Mouse (Mus musculus) liver, embryonic 12.5 days (tissue): ENCODE measurements around the gene Coq10a. TPM values are rescaled to one million over a fixed set of nuclear protein-coding genes. Genes with fewer than 3 reads are reported as not detected.

Source experiments
- ATAC-seq: fragments of 200-750 bp; cut with Nextera tagmentation; 2 replicates; pipeline ENCODE4 v1.8.0; 2017; ENCODE audit warnings: moderate number of reproducible peaks, mild to moderate bottlenecking, moderate library complexity
- H3K27ac ChIP-seq: fragments of 300-500 bp; sonication (generic); 2 replicates; pipeline ENCODE4 v1.5.1; 2016; ENCODE audit warnings: mild to moderate bottlenecking
- H3K27me3 ChIP-seq: fragments of 300-500 bp; sonication (generic); replicated peaks from 2 replicates; pipeline ENCODE4 v1.6.1; 2016; ENCODE audit warnings: mild to moderate bottlenecking, moderate library complexity
- H3K36me3 ChIP-seq: fragments of 300-500 bp; sonication (generic); 2 replicates; pipeline ENCODE4 v1.6.1; 2016; ENCODE audit warnings: mild to moderate bottlenecking, moderate library complexity
- H3K4me1 ChIP-seq: fragments of 300-500 bp; sonication (generic); 2 replicates; pipeline ENCODE4 v1.6.1; 2016
- H3K4me2 ChIP-seq: fragments of 300-500 bp; sonication (generic); 2 replicates; pipeline ENCODE4 v1.6.1; 2016; ENCODE audit warnings: mild to moderate bottlenecking, moderate library complexity
- H3K4me3 ChIP-seq: fragments of 300-500 bp; sonication (generic); 2 replicates; pipeline ENCODE4 v1.5.1; 2016; ENCODE audit warnings: mild to moderate bottlenecking, moderate library complexity
- H3K9ac ChIP-seq: fragments of 300-500 bp; sonication (generic); 2 replicates; pipeline ENCODE4 v1.6.1; 2016; ENCODE audit warnings: mild to moderate bottlenecking, moderate library complexity
- H3K9me3 ChIP-seq: fragments of 300-500 bp; sonication (generic); replicated peaks from 2 replicates; pipeline ENCODE4 v1.6.1; 2016; ENCODE audit warnings: mild to moderate bottlenecking, moderate library complexity
- WGBS: fragments of 180-500 bp; shearing (Covaris S2); methylation state at CpG from one replicate; pipeline ENCODE4 v1.1.7; 2016; ENCODE audit not compliant: insufficient replicate concordance; 5-methylcytosine and 5-hydroxymethylcytosine counted together
- polyA plus RNA-seq: library from polyadenylated mRNA; unstranded; fragments of >200 nt; fragmentation: Nextera tagmentation; extraction: Ambion mirVana; gene quantifications from 2 replicates; pipeline ENCODE4 v1.2.1, GENCODE M21; 2016

Coq10a gene
- polyA plus RNA-seq: 8.7 and 8.9 TPM in 2 replicates

DNA sequence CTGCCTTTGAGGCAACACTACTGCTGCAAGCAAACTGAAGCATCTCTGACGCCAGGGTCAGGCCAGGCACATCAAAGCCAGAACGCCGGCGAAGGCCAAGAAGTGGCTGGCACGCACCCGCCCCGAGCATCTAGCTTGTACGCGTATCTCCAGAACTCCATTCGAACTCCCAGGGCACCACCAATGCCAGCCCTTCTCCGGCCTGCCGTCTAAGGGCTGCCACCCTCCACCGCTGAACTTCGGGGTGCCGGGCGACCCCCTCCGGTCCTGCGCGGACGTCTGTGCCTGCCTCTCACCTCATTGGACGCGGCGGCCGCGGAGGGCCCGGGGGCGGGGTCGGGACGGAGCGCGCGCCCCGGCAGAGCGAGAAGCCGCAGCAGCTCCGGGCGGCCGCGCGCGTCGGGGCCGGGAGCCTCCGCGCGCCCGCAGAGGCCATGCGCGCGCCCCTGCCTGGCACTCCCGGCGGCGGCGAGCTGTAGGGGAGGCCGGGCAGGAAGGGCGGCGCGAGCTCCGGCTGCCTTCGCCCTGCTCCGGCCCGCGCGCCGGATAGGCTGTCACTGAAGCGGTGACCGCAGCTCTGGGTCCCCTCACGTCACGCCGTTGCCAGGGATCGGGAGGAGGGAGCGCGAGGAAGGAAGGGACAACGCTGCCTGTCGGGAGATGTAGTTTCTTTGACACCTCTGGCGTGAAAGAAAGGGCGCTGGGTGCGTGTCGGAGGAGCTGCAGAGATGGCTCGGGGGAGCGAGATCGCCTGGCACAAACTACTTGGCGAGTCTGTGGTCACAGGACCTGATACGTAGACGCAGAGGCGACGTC is at the start of gene Coq10a:
Gene Coq10a, minus strand, starts transcription at position 596 of the 816 bp plus-strand sequence.
- ATAC-seq: peak; percentile 89
- H3K27me3 ChIP-seq: no peaks in the 10 kb centered on the region
- H3K27ac ChIP-seq: peak within 1 kb of the TSS; percentile 90
- H3K9me3 ChIP-seq: no peaks in the 10 kb centered on the region
- H3K4me3 ChIP-seq: peak within 1 kb of the TSS; percentile 76
- H3K4me2 ChIP-seq: peak within 1 kb of the TSS; percentile 96
- peaks cover 24% of the 10 kb centered on the region for H3K36me3 ChIP-seq
- peaks cover 47% of the 10 kb centered on the region for H3K4me1 ChIP-seq
- peak within 1 kb of the TSS; percentile 81 for H3K9ac ChIP-seq
- 2% methylated on average over 86 of the region's 87 CpGs for WGBS

DNA sequence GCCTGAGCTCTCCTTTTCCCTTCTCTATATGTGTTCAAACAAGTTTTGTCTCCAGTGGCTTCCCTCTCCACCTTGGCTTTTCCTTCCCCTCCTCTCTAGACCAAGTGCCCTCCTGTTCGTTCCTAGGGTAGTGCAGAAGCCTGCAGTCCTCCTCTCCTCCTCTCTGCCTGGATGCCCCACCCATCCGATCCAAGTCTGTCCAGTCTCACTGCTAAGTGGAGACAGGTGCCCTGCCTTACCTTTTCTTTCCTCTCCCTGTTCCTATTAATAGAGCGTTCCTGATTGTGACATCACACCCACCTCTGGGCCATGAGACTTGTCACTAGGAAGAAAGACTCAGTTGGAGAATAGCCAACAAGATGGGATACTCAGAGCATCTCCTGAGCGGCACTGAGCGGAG is 46.1 kb upstream of the Coq10a start:
- ATAC-seq: no peak
- Histone ChIP-seq H3K4me1 (peaks cover 51% of the 10 kb centered on the region), H3K9ac (no peak overlapping the region), H3K27ac (no peak overlapping the region), H3K27me3 (no peaks in the 10 kb centered on the region), H3K4me2 (no peak overlapping the region), H3K36me3 (peaks cover 62% of the 10 kb centered on the region), H3K9me3 (no peaks in the 10 kb centered on the region), H3K4me3 (no peak overlapping the region)
- 81% methylated on average over 5 of the region's 5 CpGs for WGBS

DNA sequence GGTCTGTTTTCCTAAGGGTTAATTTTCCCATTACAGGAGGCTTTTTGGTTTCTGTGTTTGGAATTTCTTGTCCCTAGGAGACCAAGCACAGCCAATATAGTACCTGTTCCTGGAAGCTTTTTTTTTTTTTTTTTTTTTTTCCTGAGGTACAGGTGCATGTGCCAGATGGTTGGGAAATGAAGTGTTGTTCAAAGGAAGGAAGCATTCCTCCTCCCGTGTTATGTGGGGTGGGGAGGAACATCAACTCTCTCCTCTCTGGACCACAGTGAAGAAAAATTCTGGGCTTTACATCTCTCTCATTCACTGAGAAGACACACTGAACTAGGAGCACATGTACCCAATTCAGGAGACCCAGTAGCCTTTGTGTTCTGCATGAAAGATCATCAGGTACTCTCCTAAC is 44.3 kb upstream of the Coq10a start:
- Histone ChIP-seq H3K9me3 (no peaks in the 10 kb centered on the region), H3K4me1 (peaks cover 63% of the 10 kb centered on the region), H3K4me2 (peak overlapping the region; percentile 97), H3K36me3 (peaks cover 49% of the 10 kb centered on the region), H3K27ac (peak overlapping the region; percentile 28; the same call in 1 of the 2 replicates), H3K9ac (0 out of 2 replicates have a peak overlapping the region, but pooled peaks have one; percentile 95), H3K27me3 (no peaks in the 10 kb centered on the region), H3K4me3 (peak overlapping the region; percentile 98; the same call in 1 of the 2 replicates)
- ATAC-seq: no peak
- 57% methylated on average over 1 of the region's 1 CpGs for WGBS

DNA sequence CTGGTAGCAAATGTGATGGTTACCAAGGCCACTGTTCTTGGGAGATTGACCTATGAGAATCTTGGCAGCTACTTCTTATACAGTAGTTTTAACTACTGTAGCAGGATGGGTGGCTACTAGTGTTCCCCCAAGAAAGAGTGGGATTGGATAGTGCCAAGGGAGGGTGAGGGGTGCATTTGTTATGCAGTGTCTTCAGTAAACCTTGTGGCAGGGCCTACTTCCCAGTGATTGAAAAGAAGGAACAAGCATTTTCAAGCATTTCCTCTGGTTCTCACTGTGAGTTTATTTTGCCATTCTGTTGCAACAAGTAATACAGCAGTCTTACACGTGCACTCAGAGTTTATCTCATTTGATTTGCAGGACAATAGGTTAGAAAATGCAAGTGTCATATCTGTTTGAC is 43.8 kb upstream of the Coq10a start:
- Histone ChIP-seq H3K27me3 (no peaks in the 10 kb centered on the region), H3K9me3 (no peaks in the 10 kb centered on the region), H3K36me3 (peaks cover 48% of the 10 kb centered on the region), H3K4me1 (peaks cover 68% of the 10 kb centered on the region), H3K4me2 (peak overlapping the region; percentile 97), H3K4me3 (peak overlapping the region; percentile 98), H3K9ac (peak overlapping the region; percentile 95), H3K27ac (peak overlapping the region; percentile 28; the same call in 1 of the 2 replicates)
- WGBS: 14% methylated on average over 1 of the region's 1 CpGs
- no peak for ATAC-seq

DNA sequence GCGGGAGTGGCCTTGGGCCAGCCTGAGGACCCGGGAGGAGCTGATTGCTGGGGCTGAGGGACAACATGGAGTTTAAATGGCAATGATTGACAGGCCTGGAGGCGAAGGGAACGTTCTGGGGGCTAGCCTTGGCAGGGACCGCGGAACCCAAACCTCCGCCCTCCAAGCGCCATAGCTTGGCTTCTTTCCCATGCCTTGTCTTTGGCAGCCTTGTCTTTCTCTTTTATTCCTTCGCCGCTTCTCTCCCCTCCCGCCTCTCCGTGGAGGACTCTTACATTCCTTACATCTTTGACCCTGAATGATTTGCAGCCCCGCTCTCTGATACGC is 43.2 kb upstream of the Coq10a start:
- 3% methylated on average over 14 of the region's 14 CpGs for WGBS
- no peak for ATAC-seq
- H3K27ac ChIP-seq: peak overlapping the region; percentile 88
- no peaks in the 10 kb centered on the region for H3K27me3 ChIP-seq
- H3K36me3 ChIP-seq: peaks cover 46% of the 10 kb centered on the region
- no peaks in the 10 kb centered on the region for H3K9me3 ChIP-seq
- peak overlapping the region; percentile 95 for H3K9ac ChIP-seq
- peak overlapping the region; percentile 97 for H3K4me2 ChIP-seq
- H3K4me3 ChIP-seq: peak overlapping the region; percentile 98
- H3K4me1 ChIP-seq: peaks cover 68% of the 10 kb centered on the region

DNA sequence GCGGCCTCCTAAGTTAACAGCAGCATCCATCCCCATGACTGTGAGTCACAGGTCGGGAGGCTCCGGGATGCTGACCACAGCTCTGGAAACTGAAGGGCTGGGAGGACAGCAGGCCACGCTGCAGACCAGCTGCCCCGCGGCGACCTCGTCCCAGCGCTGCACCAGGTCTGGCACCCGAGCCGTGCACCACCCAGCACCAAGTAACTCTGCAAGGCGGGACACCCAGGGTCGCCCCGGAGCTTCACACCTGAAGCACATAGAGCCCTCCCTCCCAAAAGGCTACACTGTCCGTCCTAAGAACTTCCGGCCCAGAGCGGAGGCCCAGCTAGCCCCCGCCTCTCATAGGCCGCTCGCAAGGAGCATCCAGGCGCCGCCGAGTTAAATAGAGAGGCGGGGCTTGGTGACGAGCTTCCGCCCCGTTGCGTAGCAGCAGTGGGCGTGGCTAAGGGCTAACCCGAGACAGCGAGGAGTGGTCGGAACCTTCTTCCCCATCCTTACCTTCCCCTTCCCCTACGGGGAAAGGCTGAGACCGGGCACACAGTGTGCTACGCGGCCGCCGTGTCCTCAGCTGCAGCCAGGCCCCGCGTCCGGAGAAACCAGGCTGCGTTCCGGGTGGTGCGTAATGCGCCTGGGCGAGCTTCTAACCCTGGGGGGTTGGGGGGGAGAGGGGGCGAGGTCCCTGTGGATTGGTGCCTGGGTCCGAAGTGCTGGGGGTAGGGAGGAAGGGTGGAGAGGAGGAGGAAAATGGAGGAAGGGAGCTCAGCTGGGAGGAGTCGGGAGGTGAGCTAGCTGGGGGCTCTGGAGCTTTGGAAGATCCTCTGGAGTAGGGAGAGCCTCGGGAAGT is 42.6 kb upstream of the Coq10a start, which contains the start of the genes Nabp2 and Rnf41:
Gene Nabp2, minus strand, starts transcription at position 282 of the 844 bp plus-strand sequence.
Gene Rnf41, plus strand, starts transcription at position 447 of the 844 bp plus-strand sequence.
- peak within 1 kb of the TSS; percentile 88 for H3K27ac ChIP-seq
- WGBS: under 1% methylated on average over 50 of the region's 50 CpGs
- no peaks in the 10 kb centered on the region for H3K9me3 ChIP-seq
- H3K27me3 ChIP-seq: no peaks in the 10 kb centered on the region
- H3K4me1 ChIP-seq: peaks cover 68% of the 10 kb centered on the region
- H3K4me2 ChIP-seq: peak within 1 kb of the TSS; percentile 97
- ATAC-seq: peak; percentile 85
- peak within 1 kb of the TSS; percentile 95 for H3K9ac ChIP-seq
- H3K36me3 ChIP-seq: peaks cover 46% of the 10 kb centered on the region
- H3K4me3 ChIP-seq: peak within 1 kb of the TSS; percentile 98

DNA sequence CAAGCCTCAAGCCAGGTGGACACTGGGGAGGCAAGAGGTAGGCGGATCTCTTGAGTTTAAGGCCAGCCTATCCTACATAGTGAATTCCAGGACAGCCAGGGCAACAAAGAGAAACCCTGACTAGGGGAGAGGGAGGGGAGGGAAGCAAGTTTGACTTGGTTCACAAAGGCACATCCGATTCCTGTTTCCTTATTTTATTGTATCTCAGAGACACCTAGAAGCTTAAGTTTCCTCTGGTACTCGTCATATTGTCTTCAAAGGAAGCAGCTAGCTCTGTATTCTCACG is 41.7 kb upstream of the Coq10a start:
- 26% methylated on average over 4 of the region's 4 CpGs for WGBS
- Histone ChIP-seq H3K9me3 (no peaks in the 10 kb centered on the region), H3K4me2 (peak overlapping the region; percentile 97), H3K27me3 (no peaks in the 10 kb centered on the region), H3K4me3 (peak overlapping the region; percentile 98), H3K27ac (peak overlapping the region; percentile 88), H3K4me1 (peaks cover 61% of the 10 kb centered on the region), H3K9ac (peak overlapping the region; percentile 95), H3K36me3 (peaks cover 46% of the 10 kb centered on the region)
- ATAC-seq: no peak

DNA sequence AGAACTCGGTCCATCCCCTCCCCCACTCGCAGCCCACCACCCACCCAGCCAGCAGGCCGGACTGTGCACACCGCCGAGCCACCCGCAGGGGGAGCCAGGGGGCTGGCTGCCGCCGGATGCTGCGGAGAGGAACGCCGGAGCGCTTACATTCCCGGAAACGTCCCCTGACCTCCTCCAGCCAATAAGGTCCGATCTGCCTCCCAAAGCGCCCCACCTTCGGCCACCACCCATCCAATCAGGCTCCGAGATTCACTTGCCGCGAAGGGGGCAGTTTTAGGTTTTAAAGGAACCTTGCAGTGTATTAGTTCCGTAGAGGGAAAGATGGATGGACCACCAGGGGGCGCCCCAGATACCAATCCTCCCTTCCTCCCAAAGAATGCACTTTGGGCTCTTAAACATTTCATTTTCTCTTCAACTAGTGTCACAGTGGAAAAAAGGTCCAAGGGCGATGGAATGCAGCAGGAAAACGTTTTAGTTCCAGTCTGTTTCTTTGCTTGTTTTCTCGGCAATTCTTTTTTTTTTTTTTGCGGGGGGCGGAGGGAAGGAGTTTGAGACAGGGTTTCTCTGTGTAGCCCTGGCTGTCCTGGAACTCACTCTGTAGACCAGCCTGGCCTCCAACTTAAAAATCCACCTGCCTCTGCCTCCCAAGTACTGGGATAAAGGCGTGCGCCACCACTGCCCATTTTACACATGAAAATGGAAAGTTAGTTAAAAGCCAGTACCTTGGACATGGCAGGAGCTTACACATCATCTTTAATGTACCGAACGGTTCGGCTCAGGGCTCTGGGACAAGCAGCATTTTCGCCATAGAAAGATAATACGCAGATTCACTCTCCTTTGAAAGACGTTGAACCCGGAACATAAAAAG is 41.1 kb upstream of the Coq10a start:
- peak overlapping the region; percentile 98 for H3K4me3 ChIP-seq
- H3K27ac ChIP-seq: peak overlapping the region; percentile 88
- no peaks in the 10 kb centered on the region for H3K9me3 ChIP-seq
- 7% methylated on average over 36 of the region's 36 CpGs for WGBS
- no peaks in the 10 kb centered on the region for H3K27me3 ChIP-seq
- peaks cover 43% of the 10 kb centered on the region for H3K36me3 ChIP-seq
- ATAC-seq: peak; percentile 87
- peak overlapping the region; percentile 97 for H3K4me2 ChIP-seq
- H3K4me1 ChIP-seq: peaks cover 57% of the 10 kb centered on the region
- peak overlapping the region; percentile 95 for H3K9ac ChIP-seq

DNA sequence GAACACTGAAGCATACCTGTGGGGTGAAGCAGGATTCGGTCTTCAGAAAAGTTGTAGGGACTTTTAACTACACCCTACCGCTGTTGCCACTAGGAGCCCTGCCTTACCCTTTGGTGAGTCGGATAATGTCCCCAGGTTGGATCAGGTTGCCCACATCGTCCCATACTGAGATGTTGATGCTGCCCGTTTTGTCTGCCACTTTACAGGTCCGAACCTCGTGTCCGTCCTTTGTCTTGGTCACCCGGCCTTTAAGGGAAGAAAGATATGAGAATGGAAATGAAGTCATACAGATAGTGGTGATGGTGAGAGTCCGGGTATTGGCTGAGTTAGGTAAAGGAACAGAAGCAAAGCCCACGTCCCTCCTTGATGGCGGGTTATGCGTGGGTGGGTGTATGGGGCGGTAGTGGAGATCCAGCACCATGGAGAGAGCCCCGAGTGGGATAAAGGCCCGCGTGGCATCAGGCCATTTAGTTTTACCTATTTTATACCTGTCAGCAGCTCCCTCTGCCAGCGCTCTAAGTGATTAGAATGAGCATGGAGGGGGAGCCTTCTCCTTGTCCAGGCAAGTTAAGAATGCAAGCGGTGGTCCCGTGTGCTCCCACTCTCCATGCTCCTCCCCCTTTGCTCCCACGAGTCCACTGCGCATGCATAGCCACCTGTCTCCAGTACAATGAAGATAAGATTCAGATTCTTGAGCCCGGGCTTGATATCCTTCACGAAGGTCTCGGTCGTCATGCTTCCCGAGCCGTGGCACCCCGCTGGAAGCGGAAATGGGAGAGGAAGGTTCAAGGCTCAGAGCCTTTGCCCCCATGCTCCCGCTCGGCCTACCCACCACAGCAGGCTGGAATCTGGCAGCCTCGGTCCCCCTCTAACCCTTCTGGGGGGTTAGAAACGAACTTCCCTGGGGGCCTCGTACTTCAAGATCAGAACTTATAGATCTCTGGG is 40.1 kb upstream of the Coq10a start:
- H3K36me3 ChIP-seq: peaks cover 36% of the 10 kb centered on the region
- WGBS: 15% methylated on average over 35 of the region's 35 CpGs
- peak overlapping the region; percentile 98 for H3K4me3 ChIP-seq
- peak overlapping the region; percentile 88 for H3K9ac ChIP-seq
- no peaks in the 10 kb centered on the region for H3K9me3 ChIP-seq
- peak overlapping the region; percentile 67 for H3K27ac ChIP-seq
- H3K4me1 ChIP-seq: peaks cover 49% of the 10 kb centered on the region
- no peaks in the 10 kb centered on the region for H3K27me3 ChIP-seq
- peak overlapping the region; percentile 97 for H3K4me2 ChIP-seq
- no peak; the same call in 1 of the 2 replicates for ATAC-seq

DNA sequence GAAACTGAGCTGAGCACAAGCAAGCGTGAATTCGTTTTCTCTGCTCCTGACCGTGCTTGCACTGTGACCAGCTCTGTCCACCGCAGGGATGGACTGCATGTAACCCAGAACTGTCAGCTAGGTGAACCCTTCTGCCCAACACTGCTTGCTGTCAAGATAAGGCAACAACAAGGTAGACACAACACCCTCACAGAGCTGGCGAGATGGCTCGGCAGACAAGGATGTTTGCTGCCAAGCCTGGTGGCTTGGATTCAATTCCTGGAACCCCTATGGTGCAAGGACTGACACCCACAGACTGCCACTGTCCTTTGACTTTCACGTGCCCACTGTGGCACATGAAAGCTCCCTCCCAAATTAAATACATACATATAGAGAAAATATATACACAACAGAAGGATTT is 35.1 kb upstream of the Coq10a start:
- Histone ChIP-seq H3K9ac (no peak overlapping the region), H3K4me2 (no peak overlapping the region), H3K4me3 (no peak overlapping the region), H3K36me3 (peaks cover 36% of the 10 kb centered on the region), H3K27me3 (no peaks in the 10 kb centered on the region), H3K9me3 (no peaks in the 10 kb centered on the region), H3K4me1 (peaks cover 28% of the 10 kb centered on the region), H3K27ac (no peak overlapping the region)
- ATAC-seq: no peak
- 76% methylated on average over 7 of the region's 7 CpGs for WGBS
